Mouse (Mus musculus): ENCODE measurements around the gene Uba5.

Gene Uba5

DNA sequence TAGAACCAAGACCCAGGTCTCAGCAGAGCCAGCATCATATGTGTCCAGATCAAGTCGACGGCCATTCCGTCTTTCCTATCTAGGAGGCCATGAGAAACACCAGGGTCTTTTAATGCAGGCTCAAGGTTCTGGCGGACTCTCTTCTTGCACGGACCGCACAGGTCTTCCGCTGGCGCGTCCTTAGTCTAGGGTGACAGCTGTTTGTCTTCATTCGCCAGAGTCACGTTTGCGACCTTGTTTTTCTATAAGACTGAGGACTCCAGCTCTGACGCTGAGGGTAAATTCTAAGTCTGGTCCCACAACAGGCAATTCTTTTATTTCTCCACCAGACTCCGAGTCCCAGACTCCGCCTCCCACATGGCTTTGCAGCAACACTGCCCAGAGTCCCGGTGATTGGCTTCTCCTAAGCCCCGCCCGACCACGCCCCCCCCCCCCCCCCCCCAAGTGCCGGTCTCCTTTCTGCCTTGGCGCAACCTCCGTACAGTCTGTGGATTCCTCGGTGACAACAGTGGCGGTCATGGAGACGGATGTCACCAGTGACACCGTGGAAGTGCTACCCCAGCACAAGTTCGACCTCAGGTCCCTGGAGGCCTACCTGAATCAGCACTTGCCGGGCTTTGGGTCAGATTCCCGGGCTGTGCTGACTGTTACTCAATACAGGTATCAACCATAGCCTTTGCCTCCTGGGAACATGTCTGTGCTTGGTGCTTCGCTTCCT is 469 bp upstream of the Uba5 start, which contains the start of gene Acad11:
Acad11 (plus strand) TSS at position 134 of the 718 bp plus-strand sequence.
- DNase-seq (ENCODE audit: low spot score), result peak; percentile 80

DNA sequence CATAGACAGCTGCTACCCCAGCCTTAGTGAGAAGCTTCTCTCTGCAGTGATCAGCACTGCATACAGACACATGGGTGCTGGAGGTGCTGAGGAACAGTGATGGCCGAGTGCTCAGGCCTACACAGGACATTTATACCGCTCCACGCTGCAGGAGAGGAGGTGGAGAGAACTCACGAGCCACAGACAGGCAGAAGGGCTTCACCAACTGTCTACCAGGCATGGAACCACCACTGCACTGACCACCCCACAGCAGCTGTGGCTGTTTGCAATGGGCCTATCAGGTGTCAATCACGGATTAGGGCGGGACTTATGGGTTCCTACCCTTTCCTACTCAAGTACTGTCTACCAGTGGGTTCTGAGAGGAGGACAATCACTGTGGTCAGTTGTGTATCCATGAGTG is 11.9 kb downstream of the Uba5 start:
- no peak for DNase-seq (ENCODE audit: low spot score)

DNA sequence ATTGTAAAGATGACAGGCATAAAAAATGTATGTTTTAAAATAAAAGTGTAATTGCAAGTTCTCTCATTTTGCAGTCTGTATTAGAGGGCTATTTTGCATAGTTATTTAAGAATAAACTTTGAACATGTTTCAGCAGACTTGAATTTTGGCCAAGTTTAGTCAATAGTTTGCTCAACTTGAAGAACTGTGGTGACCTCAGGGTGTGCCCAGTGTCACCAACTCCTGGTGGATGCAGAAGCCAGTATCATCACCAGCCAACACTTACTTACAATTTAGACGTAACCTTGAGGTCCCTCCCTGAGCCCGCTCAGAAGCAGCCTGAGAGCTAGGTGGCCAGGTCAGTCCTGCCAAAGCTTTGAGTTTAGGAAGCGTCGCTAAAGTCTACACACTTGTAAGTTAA is 19.3 kb downstream of the Uba5 start:
- DNase-seq (ENCODE audit: low spot score), result no peak

DNA sequence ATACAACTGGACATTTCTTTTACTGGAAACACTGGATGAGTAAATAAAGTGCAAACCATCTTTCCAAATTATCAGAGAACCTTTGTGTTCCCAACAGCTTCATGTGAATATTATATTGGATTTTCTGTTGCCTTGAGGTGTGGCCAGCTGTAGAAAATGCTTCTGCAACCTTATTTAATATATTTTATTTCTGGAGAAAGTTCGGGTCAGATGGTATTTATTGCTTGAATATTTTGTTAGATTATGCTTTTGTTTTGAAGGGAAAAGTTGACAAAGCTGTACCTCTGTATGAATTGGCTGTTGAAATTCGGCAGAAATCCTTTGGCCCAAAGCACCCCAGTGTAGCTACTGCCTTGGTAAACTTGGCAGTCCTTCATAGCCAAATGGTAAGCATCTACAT is 22.6 kb downstream of the Uba5 start, which contains the start of gene Gm28305:
Gm28305 (plus strand) TSS at position 301 of the 400 bp plus-strand sequence.
- DNase-seq (ENCODE audit: low spot score), result no peak

DNA sequence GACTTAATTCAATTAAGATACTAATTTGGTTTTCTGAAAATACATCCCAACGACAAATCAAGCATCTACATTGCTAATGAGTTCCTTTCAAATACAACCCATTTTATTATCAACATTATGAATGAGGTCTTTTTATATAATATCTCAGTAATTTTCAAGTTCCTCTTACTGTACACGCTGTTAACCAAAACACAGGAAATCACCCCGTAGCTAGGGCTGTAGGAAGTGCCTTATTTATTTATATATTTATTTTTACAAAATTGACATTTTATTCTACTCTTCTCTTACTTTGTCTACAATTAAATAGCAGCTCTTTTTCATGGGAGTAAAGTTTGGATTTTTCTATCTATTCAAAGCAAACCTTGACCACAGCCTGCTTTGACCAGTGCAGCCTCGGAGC is 23.2 kb downstream of the Uba5 start:
- no peak for DNase-seq (ENCODE audit: low spot score)

DNA sequence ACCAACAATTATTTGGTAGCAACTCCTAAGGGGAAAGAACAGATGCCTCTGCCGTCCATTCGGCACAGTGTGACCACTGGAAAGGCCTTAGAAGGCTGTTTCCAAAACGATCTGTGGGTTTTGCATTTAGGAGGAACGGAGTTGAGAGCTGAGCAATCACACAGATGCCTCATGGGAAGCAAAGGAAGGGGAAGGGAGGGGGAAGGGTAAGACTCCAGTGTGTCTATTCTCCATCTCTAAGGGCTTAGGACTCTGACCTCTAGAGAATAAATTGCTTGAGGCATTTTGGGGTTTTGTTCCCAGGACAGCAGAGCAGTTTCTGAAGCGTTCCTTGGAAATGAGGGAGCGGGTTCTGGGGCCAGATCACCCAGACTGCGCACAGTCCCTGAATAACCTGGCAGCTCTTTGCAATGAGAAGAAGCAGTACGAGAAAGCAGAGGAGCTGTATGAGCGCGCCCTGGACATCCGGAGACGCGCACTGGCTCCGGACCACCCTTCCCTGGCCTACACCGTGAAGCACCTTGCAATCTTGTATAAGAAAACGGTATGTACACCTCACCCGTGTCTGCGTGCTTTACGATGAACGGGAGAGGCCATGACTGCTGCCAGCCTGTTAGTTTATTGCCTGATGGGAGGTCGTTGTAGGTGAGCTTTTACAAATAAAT is 23.8 kb downstream of the Uba5 start:
- no peak for DNase-seq (ENCODE audit: low spot score)

DNA sequence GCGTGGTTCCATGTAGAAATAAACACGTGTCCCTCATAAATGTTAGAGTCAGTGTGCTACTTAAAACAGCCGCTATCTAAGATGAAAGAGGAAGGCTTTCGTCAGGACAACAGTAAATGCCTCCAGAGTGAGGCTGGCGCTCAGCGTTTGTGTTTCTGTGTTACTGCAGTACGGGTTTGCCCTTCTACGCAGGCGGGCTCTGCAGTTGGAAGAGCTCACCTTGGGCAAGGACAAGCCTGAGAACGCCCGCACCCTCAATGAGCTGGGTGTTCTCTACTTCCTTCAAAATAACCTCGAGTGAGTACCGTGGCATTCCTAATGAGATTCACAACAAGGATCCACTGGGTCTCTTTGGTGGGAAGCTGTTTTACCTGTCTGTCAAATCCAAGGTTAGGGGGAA is 24.7 kb downstream of the Uba5 start:
- no peak for DNase-seq (ENCODE audit: low spot score)

DNA sequence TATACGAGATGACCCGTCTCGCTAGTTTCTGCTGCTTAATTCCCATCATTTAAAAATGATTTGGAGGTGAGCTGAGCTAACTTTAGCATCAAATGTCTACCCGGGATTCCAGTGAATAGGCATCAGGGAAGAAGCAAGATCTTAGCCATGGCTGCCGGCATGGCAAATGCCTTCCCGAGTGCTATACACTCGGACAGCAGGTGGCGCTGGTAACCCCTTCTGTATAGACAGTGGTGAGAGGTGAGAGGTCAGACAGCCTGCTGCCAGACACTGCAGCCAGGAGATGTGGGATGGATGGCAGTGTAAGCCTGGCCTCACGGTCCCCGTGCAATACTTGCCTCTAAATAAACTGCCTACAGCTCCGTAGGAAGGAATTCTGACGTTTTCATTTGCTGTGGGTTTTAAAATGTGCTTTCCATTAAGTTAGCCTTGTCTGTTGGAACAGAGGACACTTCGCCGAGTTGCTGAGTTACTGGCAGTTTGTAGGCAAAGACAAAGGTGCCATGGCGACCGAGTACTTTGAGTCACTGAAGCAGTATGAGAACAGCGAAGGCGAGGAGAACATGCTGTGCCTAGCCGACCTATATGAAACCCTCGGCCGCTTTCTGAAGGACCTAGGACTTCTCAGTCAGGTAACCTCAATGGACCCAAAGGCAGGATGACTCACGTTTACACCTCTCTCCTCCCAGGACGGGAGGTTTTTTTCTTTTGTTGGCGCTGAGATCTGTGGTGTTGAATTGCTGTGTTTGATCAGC is 27.5 kb downstream of the Uba5 start:
- DNase-seq (ENCODE audit: low spot score), result peak; percentile 82

DNA sequence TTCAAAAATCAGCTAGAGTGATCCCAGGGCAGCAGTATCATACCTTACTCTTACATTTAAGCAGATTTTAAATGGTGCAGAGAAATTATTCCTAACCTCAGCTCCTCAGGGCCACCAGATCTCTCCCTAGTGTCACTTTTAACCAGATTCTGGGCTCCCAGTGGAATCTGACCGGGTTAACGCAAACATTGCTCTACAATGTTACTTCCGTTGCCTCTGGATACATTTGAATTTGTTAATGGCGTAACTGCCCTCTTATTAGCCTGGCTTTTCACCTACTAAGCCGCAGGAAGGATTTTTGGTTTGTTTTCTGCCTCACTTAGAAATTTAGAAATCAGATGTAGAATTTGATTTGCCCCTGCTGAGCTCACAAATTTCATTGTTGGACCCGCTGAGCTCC is 28.2 kb downstream of the Uba5 start:
- DNase-seq (ENCODE audit: low spot score), result no peak

DNA sequence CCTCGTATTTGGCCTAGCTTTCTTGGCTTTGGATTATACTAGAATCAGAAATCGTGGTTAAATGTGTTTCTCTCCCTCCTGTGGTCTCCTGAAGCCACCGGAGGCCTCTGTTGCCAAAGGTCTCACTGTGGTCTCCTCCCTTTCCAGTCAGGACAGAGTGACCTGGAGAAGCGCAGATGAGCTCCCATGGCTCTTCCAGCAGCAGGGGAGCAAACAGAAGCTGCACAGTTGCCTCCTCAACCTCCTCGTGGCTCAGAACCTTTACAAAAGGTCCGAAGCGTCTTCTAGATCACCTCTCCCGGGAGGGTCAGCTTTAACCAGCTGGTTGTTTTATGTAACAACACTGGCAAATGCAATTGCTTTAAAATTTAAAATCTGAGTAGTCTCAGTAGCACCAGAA is 28.7 kb downstream of the Uba5 start:
- DNase-seq (ENCODE audit: low spot score), result no peak

DNA sequence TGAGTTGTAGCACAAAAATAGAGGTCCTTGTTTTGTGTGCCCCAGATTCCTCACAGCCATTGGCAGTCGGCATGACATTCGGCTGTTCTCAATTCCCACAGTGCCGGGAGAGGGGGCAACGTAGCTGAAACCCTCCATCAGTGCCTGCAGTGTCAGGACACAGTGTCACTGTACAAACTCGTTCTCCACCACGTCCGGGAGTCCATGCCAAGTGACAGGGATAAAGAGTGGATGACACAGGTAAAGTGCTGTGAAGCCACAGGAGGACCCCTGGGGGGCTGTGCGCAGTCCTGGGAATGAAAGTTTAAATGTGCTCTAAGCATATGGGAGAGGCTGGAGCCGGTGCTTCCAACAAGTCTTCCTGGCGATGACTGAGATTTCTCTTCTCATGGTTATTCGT is 33.1 kb downstream of the Uba5 start:
- no peak for DNase-seq (ENCODE audit: low spot score)

DNA sequence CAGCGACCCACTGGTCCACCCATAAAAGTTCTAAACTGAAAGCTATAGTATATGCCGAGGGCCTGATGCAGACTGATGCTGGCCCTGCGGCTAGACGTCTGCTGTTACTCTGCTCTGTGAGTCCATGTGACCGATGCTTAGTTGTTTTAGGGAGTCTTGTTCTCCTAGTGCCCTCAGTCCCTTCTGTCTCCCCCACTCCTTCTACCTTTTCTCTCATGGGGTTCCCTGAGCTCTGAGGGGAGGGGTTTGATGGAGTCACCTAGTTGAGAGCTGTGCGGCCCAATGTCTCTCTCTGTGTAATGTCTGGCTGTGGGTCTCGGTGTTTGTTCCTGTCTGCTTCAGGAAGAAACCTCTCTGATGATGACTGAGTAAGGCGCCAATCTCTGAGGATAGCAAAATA is 35.7 kb downstream of the Uba5 start:
- no peak for DNase-seq (ENCODE audit: low spot score)

DNA sequence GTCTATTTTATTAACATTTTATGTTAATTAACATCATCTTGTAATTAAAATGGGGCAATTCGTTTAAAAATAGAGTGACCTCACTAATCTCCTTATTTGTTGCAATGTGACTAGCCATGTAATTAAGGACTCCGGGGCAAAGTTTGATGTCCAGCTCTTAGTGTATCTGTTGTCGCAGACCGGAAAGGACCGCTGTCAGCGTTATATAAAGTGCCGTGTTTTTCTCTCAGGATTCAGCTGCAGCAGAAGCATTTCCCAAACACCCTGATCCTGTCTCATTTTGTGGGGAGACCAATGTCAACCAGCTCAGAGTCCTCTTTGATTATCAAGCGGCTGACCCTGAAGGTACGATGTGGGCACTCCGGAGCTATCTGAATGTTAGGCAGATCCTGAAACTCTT is 41.9 kb downstream of the Uba5 start:
- DNase-seq (ENCODE audit: low spot score), result no peak

DNA sequence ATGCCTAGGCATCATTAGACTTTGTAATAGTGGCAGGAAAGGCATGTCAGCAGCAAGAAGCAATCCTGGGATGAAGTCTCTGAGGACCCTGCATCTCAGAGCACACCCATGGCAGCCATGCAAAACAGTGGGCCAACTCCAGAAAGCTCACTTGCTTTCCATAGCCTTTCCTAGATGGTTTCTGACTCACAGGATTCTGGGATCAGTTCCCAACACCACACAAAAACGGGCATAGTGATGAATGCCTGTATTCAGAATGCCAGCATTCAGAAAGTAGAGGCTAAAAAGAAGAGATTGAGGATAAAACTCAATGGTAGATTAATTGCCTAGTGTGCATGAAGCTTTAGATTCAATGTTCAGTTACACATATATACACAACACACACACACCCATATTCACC is 48.4 kb downstream of the Uba5 start:
- no peak for DNase-seq (ENCODE audit: low spot score)

DNA sequence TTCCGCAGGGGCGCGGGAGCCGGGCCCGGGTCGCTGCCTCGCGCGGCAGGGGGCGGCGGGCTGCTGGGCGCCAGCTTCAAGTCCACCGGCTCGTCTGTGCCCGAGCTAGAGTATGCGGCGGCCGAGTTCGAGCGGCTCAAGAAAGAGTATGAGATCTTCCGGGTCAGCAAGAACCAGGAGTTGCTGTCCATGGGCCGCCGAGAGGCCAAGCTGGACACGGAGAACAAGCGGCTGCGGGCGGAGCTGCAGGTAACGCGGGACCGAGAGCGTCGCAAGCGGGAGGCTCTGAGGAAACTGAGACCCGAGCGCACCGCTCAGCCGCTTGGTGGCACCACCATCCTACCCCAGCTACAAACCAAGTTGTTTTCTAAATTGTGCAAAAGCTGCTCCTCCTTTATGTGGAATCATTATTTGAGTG is 60.0 kb downstream of the Uba5 start:
- peak; percentile 72 for DNase-seq (ENCODE audit: low spot score)

DNA sequence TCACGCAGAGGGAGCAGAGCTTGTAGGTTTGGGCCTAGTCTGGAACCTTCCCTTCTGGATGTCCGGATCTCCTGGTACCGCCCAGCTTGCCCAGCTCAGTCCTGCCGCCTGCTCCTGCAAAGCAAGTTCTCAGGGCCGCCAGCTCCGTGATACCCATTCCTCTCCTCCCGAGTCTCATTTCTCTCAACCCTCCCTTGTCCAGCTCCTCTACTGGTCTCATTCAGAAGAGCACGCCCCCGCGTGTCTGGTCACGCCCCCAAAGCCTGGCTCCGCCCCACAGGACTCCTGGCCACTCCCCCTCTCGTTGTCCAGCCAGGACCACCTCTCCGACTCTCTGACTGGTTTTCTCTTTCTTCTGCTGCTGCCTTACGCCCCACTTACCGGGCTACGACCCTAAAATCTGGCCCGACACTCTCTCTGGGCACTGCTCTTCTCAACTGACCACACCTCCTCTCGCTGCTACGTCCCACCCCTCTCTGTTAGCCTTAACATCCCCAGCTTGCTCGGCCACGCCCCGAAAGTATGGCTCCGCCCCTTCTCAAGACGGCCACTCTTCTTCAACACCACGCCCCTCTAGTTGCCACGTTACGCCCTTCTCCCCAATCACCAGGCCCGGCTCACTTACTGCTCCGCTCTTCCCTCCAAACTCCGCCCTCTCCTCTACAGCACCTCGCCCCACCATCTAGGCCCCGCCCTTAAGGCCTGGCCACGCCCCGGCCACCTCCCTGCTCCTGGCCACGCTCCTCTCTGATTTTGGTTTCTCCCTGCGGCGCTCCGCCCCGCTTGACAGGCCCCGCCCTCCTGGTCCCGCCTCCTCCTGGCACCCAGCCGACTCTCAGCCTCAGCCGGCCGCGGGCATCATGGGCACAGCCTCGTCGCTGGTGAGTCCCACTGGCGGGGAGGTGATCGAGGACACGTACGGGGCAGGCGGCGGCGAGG is 60.7 kb downstream of the Uba5 start, which contains the start of gene Nphp3:
Nphp3 (plus strand) TSS at position 624 of the 939 bp plus-strand sequence.
- peak; percentile 100 for DNase-seq (ENCODE audit: low spot score)

DNA sequence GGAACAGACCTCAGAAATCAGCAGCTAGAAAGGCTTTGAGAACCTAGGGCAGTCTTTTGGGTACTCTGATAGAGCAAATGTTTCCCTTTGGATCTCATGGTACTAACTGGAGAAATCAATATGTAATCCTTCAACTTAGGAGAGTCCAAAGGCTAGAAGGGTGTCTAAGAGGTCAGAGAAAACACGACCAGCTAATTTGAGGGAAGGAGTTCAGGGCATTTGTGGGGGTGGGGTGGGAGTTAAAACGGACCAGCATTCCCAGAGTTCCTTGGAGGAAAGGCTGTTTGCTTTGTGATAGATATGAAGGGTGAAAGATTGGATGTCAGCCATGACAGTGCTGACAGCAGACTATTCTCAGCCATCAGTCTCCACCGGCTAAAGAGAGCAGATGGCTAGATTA is 62.3 kb downstream of the Uba5 start:
- no peak for DNase-seq (ENCODE audit: low spot score)

Data from urinary bladder, postnatal 14 days (tissue).